Mouse (Mus musculus): Measurements from ENCODE around the gene Atp6v0d1.
"Not testable (repeated sequence)": the region's sequence is repeated elsewhere in the genome, so short reads cannot be mapped to it uniquely, and the experiment has no call there.

The Atp6v0d1 gene

DNA sequence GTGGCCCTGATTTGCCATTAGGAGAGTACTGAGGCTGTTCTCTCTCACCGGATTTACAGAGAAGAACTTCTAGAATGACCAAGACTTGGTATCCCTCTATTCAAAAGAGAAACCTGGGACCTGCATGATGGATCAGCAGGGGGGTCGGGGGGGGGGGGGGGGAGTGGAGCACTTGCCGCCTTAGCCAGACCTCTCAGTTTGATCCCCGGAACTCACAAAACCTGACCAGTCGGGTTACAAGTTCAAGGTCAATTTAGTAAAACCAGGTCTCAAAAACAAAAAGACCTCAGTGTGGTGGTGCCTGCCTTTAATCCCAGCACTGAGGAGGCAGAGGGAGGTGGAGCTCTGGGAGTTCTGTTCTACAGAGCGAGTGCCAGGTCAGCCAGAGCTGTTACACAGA lies 8.9 kb upstream of the Atp6v0d1 start:
- no peak for DNase-seq (ENCODE audit: low read depth, low spot score)

DNA sequence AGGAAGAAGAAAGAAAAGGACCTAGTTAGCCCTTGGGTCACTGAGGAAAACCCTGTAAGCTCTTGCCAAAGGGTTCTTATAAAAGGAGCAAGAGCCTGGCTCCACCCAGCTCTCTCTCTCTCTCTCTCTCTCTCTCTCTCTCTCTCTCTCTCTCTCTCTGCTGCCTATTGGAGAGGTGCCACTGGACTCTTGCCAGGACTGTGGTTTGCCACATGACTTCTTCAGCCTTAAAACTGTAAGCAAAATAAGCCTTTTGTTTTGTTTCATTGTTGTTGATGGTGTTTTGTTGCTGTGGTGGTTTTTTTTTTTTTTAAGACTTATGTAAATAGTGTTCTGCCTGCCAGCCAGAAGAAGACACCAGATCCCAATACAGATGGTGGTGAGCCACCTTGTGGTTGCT lies 7.6 kb upstream of the Atp6v0d1 start:
- no peak for DNase-seq (ENCODE audit: low read depth, low spot score)

DNA sequence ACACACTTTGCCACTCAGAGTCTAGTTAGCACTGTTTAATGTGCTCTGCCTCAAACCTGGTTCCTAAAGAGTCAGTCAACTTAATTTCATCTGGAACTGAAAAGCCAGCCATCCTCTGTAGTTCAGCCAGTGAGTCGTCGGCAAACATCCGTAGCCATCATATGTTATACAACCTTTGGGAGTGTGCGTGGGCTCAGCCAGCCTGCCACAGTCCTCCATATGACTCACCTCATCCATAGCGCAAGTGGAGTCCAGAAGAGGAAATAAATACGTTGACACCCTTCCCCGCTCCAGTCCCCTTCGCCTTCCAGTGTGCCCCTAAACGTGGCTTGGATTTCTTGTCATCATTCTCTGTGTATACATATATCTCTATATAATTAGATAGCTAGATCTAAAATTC lies 6.0 kb upstream of the Atp6v0d1 start:
- no peak for DNase-seq (ENCODE audit: low read depth, low spot score)

DNA sequence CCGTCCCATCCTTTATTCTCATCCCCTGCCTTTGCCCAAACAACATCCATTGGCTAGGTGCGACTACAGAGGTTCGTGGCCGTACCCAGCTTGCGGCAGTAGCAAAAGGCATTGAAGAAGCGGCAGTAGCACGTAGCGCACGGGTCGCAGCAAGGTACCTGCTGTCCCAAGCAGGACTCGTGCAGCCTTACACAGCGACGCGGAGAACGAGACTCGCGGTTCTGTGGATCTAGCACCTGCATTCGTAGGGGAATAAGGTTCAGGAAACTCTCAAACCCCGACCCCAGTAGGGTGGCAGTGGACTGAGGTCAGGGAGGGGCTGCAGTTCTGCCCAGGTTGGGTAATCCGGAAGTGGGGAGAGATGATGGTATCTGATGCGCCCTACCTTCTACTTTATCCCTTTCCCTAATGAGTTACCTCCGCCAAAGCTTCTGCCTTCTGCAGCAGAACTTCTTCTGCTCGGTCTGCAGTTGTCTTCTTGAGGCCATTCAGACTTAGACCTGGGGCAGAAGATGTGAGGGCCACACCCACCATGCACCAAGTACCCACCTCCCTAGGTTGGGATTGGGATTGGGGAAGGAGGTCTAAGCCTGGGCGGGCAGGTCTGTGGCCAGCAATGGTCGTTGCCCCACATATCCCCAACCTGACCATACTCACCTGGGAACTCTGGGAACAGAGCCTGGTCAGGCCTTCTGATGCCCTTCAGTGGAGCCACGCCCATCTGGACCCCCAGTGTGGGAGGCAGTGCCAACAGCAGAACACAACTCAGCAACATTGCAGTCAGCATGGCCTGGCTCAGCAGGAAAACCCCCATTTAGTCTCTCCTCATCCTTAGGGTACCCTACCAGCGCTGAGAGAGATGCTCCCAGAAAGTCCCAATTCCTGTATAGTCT lies 1.1 kb upstream of the Atp6v0d1 start:
- DNase-seq (ENCODE audit: low read depth, low spot score) = no peak

DNA sequence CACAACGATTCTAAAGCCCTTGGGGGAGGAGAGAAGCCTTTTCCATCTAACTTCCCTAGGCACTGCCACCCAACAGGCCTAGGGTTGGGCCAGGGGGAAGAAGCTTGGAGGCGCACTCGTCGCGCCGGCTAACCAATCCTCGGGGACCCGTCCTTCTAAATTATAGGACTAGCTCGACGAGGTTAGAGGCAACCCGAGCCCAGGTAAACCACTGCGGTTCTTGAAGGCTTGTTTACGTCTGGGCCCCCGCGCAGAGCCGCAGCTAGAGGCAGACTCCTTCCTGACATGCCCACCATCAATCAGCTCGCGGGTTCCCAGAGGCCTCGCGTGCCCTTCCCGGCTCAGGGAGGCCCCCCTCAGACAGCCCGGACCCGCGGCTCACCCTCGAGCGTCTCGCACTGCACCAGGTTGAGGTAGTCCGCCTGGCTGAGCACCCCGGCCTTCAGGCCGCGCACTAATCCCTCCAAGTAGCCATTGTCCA lies 406 bp downstream of the Atp6v0d1 start:
- no peak for DNase-seq (ENCODE audit: low read depth, low spot score)

DNA sequence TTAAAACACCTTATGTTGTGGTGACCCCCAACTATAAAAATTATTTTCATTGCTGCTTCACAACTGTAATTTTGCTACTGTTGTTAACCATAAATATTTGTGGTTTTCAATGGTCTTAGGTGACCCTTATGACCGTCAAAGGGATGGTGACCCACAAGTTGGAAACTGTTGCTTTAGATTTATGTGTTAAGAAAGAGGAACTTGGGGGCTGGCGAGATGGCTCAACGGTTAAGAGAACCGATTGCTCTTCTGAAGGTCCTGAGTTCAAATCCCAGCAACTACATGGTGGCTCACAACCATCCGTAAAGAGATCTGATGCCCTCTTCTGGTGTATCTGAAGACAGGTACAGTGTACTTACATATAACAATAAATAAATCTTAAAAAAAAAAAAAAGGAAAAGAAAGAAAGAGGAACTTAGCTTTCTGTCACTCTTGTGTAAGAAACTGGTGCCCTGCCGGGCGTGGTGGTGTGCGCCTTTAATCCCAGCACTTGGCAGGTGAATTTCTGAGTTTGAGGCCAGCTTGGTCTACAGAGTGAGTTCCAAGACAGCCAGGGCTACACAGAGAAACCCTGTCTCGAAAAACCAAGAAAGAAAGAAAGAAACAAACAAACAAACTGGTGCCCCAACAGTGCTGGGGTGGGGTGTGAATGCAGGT lies 1.1 kb downstream of the Atp6v0d1 start:
- DNase-seq (ENCODE audit: low read depth, low spot score) = not testable (repeated sequence)

DNA sequence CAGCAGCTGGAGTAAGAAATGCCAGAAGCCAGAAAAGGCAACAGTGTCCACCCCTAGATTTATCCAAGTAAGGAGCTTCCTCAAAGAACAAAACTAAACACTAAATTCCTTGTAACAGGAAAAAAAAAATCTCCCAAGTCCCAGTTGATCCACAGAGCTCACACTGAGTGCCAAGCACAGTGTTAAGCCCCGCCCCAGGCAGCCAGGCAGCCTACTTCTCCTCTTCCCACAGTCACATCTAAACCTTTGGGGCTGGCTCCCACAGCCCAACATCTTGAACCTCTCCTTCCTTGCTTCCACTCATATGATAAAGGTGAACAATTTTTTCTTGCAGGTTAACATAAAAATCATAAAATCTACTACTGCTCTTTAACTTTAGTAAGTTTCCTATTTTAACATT lies 2.0 kb downstream of the Atp6v0d1 start:
- DNase-seq (ENCODE audit: low read depth, low spot score) = no peak

DNA sequence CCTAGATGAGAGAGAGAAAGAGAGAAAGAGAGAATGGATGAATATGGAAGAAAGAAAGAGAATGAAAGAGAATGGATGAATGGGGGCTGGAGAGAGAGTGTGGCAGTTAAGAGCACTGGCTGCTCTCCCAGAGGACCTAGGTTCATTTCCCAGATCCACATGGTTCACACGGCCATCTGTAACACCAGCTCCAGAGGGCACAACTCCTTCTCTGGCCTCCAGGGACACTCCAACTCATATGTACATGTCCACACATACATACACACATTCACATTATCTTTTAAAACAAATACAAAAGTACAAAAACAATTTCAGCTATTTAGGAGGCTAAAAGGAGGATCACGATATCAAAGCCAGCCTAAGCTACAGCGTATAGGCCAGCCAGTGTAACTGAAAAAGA lies 3.0 kb downstream of the Atp6v0d1 start:
- no peak for DNase-seq (ENCODE audit: low read depth, low spot score)

DNA sequence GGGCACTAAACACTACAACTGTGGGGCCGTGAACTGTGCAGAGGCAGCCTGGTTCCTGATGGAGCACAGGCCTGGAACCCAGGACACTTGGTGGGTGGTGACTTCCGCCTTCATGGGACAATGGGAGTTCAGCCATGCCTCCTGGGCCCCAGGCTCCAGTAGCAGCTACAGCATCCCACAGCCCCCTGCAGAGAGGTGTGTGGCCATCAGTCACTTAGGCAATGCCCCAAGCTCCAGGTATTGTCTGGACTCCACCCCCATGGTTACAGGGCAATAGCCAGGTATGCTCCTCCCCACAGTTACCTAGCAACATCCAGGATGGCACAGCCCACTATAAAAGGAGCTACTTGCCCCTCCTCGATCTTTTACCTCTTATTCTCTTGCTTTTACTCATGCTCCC lies 10.6 kb downstream of the Atp6v0d1 start:
- DNase-seq (ENCODE audit: low read depth, low spot score) = peak; percentile 48

DNA sequence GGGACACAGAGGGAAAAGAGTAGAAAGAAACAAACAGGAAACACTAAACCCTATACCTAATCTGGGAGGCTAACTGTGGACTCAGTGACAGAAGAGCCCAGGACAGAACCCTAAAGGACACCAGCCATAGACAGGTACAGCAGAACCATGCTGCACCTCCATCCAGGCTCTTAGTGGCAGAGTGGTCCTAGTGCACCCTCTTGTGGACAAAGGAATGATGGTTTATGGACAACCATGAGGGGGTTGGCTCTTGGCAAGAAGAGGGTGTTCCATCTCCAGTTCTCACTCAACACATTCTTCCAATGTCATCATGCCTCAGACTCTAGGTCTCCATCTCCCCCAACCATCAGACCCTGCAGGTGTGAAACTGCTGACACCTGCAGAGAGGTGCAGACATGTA lies 11.8 kb downstream of the Atp6v0d1 start:
- DNase-seq (ENCODE audit: low read depth, low spot score) = peak; percentile 29

DNA sequence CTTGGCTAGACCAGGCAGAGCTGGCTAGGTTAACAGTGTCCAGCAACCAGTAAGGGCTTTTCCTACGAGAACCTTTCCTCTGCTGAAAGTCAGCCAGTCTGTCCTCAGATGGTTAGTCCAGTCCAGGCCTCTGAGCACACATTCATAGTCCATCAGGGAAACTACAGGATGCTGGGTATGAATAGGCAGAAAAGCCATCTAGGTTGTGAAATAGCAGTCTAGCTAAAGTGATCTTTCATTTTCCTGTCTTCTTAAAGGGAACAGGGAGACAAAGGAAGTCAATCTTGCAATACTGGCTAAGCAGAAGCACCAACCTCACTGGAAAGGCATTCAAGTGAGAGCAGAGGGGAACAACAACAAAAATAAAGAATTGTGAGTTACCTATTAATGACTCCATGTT lies 13.0 kb downstream of the Atp6v0d1 start:
- no peak for DNase-seq (ENCODE audit: low read depth, low spot score)

DNA sequence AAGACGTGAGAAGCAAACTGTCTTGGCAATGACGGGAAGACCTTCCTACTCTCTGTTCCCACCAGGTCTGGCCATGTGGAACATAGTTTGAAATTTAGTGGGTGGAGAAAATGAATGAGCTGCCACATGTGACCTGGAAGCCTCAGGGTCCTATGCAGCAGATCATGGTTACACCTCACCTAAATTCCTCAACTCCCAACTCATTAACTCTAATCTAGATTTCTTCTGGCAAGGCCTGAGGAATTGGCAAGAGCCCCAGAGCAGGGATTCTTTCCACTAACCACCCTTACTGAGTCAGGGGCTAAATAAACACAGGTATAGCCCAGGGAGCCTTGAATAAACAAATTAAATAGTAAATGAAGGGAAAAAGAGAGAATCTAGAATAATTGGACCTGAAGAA lies 13.8 kb downstream of the Atp6v0d1 start:
- DNase-seq (ENCODE audit: low read depth, low spot score) = no peak

DNA sequence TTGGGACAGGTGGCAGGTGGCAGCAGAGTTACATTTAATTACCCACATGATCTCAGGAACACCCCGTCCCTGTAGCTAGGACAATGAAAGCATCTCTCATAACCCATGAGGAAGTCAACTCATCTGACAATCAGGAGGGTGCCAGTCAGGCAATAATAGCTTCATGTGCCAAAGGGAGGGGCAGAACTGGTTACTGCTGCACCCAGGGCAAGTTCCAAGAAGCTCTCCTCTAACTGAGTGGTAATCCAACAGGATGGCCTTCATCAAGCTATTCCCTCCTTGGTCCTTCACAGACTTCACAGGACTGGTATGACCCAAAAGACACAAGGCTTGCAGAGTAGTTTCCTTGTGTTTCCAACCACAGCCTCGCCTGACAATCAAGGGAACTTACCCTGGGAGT lies 15.8 kb downstream of the Atp6v0d1 start:
- no peak for DNase-seq (ENCODE audit: low read depth, low spot score)

DNA sequence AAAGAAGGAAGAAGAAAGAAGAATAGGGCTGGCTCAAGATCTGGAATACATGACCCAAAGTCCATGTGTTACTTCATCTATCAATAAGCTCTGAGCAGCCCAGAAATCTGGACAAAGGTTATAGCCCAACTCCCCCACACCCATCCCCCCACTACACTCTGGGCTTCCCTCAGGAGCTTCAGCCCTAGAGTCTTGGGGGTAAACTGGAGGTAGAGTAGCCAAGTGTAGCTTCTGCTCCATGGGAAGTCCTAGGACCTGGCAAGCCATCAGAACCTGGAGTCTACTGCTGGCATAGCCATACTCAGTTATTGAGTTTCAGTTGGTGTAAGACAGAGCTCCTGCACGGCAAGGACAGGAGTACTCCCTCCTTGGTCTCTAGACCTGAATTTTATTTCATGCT lies 16.3 kb downstream of the Atp6v0d1 start:
- no peak for DNase-seq (ENCODE audit: low read depth, low spot score)

DNA sequence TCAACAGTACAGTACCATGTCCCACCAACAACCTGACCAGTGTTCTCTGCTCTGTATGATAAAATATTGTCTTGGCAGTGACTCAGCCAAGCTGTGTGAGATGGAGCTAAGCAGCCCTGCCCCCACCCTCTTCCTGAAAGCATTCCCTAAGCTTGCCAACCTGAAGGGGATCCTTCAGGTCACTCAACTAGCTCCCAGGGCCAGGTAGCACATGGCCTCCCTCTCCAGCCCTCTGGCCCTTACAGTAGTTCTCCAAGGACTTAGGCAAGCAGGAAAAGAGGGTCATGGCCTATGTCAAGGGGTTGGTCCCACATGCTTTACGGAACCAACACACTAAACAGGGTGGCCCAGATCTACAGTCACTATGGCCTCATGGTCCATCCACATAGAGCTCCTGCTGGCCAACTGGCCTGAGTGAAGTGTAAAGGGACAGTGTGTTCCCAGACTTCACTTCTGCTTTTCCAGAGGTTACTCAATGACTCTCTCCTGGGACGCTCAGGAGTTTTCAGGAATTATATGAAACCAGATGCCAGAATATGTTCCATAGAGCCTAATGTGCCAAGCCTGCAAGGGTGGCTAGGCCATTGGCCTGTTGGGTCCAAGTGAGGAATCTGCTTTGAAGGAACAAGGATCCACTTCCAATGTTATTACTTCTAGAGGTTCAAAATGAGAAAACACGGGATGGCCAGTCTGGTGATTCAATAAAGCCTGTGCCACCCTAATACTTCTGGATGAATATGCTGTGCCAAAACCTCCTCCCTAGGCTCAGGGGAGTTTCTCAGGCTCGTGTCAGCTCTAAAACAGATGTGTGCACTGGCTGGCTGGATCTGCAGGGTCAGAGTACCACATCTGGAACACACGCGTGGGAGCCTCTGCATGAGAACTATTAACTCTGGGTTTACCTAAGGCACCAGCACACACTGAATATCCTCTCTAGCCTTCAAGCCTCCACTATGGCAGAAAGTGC lies 19.2 kb downstream of the Atp6v0d1 start:
- DNase-seq (ENCODE audit: low read depth, low spot score) = no peak

DNA sequence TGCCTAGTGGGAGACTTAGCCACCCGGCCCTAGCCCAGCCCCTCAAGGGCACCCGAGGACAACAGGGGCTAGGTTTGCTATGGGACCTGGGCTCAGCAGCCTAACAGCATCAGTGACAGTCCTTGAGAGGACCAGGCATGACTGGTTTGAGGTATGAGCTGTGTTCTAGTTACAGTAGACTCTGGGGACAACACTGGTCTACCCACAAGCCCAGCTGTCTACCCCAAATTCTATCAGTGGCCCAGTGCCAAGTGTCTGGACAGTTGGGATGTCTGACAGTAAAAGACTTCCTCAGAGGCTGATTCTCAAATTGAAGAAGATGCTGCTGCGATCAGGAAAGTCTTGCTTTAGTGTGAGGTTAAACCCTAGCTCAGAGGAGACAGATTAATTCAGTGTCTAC lies 20.6 kb downstream of the Atp6v0d1 start:
- DNase-seq (ENCODE audit: low read depth, low spot score) = no peak

DNA sequence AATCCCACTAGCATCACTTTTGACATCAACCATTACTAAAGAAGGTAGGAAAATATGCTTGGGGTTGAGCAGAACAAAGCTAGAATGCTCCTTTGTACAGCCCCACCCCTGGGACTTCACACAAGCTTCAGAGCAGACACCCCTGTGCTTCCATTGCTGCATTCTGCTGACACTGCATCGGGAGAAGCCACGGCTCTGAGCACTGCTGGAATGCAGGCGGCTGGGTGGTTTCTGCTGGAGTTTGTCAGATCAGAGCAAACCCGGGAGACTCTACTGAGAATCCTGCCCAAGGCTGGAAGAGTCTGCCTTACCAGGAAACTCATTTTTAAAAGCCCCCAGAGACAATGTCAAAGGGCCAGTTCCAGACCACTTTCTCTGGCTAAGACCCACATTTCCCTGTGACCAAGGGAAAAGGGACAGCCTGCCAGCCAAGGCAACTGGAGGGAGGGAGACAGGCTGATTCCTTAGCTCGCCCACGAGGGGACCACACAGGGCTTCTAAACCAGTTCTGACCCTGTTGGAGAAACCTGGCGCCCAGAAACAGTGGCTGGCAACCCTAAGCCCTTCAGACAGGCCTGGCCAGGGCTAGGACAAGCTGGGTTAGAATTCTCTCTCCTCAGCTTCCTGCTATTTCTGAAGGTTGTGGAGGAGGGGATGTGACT lies 21.2 kb downstream of the Atp6v0d1 start:
- DNase-seq (ENCODE audit: low read depth, low spot score) = no peak

DNA sequence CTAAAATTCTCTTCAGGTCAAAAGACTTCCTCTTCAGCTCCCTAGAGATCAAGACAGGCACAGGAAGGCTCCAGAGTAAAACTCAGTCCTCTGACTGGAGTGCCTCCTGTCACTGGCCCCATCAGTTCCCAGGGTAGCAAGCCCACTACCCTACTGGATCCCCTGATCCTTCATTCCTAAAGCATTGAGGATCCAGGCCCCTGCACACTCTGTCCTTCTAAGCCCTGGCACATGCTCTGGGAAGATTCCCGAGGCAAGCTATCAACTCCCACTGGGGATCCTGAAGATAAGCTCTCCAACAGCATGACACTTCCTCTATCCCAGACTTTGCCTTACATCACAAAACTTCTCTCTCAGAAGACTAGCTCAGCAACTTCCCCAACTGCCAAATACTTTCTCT lies 22.1 kb downstream of the Atp6v0d1 start:
- DNase-seq (ENCODE audit: low read depth, low spot score) = no peak

DNA sequence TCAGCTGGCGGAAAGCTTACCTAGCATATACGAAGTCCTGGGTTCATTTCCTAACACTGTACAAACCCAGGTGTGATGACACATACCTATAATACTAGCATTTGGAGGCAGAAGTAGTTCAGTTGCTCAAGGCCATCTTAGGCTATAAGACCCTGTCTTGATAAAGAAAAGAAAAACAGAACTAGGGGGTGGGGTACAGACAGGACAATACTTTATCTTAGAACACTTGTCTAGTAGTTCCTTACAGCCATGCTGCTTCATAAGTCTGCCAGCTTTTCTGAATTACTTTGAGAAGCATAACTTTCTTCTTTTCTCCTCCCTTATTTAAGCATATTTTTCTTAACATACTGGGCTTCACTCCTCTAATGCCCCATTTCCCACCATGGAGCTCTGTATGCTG lies 23.0 kb downstream of the Atp6v0d1 start:
- DNase-seq (ENCODE audit: low read depth, low spot score) = no peak

DNA sequence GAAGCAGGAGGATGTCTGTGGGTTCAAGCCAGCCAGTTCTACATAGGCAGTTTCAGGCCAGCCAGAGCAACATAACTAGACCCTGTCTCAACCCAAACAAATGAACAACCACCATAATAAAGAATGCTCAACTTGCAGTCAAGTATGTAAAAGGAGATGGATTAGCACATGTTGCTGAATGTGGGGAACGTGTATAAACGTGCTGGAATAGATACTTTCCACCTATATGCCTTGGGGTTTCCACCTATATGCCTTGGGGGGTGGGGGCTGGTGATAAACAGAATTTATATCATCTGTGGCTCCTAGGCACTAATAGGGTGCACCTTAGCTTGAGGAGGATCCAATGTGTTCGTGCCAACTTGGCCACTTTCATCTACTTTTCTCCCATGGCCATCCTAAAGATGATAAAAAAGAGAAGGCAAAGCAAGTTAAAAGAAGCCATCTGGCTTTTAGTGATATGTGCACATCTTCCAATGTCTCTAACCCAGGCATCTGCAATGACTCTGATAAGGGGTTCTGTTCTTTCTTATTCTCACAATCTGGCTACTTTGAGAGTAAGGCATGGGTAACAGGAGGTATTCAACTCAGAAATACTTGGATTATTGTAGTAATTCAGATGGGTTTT lies 23.7 kb downstream of the Atp6v0d1 start:
- DNase-seq (ENCODE audit: low read depth, low spot score) = no peak

DNA sequence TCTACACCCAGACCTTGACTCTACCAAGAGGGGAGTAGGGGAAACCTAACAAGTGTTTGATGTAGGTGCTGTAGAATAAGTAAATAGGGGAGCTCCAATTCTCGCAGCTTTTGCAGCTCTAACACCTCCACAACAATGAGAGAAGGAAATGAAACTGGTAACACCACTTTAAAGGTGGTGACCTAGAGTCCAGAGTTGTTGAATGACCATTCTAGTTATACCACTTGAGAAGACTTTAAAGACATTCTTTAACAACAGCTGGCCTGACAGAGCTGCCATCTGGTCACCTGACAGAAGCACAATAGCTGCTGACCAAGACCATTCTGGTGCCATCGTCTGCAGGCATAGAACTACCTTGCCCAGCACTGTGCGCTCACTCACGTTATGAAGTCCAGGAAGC lies 26.9 kb downstream of the Atp6v0d1 start:
- DNase-seq (ENCODE audit: low read depth, low spot score) = no peak
